Mouse (Mus musculus): ENCODE data around the gene Zfp260. TPM values are rescaled to one million over a fixed set of nuclear protein-coding genes. Genes with fewer than 3 reads are reported as not detected.

The Zfp260 gene
- polyA plus RNA-seq, 1 experiment, result 44.0 TPM

GRCm38 (mm10) chr7:30129900-30130299, 35.3 kb downstream of the Zfp260 start:
- no peak for DNase-seq (ENCODE audit: low read depth)
- TF ChIP-seq POLR2A (IDR thresholded peaks at IDR 0.05; ENCODE audit: borderline replicate concordance, extremely low read depth, insufficient read depth, insufficient read length, poor library complexity, severe bottlenecking) (no peak), CTCF (IDR thresholded peaks at IDR 0.05; ENCODE audit: borderline replicate concordance, extremely low read depth, insufficient read depth, insufficient read length) (no peak)

GRCm38 (mm10) chr7:30132396-30132795, 37.8 kb downstream of the Zfp260 start:
- DNase-seq (ENCODE audit: low read depth), result no peak
- TF ChIP-seq CTCF (IDR thresholded peaks at IDR 0.05; ENCODE audit: borderline replicate concordance, extremely low read depth, insufficient read depth, insufficient read length) (no peak), POLR2A (IDR thresholded peaks at IDR 0.05; ENCODE audit: borderline replicate concordance, extremely low read depth, insufficient read depth, insufficient read length, poor library complexity, severe bottlenecking) (no peak)

GRCm38 (mm10) chr7:30136826-30137225, 42.2 kb downstream of the Zfp260 start:
- DNase-seq (ENCODE audit: low read depth), result no peak
- TF ChIP-seq CTCF (IDR thresholded peaks at IDR 0.05; ENCODE audit: borderline replicate concordance, extremely low read depth, insufficient read depth, insufficient read length) (no peak), POLR2A (IDR thresholded peaks at IDR 0.05; ENCODE audit: borderline replicate concordance, extremely low read depth, insufficient read depth, insufficient read length, poor library complexity, severe bottlenecking) (no peak)

- DNase-seq (ENCODE audit: low read depth), result no peak
- TF ChIP-seq POLR2A (IDR thresholded peaks at IDR 0.05; ENCODE audit: borderline replicate concordance, extremely low read depth, insufficient read depth, insufficient read length, poor library complexity, severe bottlenecking), result no peak
- TF ChIP-seq CTCF (IDR thresholded peaks at IDR 0.05; ENCODE audit: borderline replicate concordance, extremely low read depth, insufficient read depth, insufficient read length), result no peak
Measured at GRCm38 (mm10) chr7:30143170-30143554, 48.6 kb downstream of the Zfp260 start.

GRCm38 (mm10) chr7:30143555-30144209, 49.1 kb downstream of the Zfp260 start:
- peak; percentile 13; the same call in 1 of the 2 replicates for TF ChIP-seq CTCF (IDR thresholded peaks at IDR 0.05; ENCODE audit: borderline replicate concordance, extremely low read depth, insufficient read depth, insufficient read length)
- TF ChIP-seq POLR2A (IDR thresholded peaks at IDR 0.05; ENCODE audit: borderline replicate concordance, extremely low read depth, insufficient read depth, insufficient read length, poor library complexity, severe bottlenecking), result peak; percentile 49; the same call in 1 of the 2 replicates
- peak; percentile 96 for DNase-seq (ENCODE audit: low read depth)

GRCm38 (mm10) chr7:30147011-30147410, 52.4 kb downstream of the Zfp260 start:
- DNase-seq (ENCODE audit: low read depth), result no peak
- TF ChIP-seq POLR2A (IDR thresholded peaks at IDR 0.05; ENCODE audit: borderline replicate concordance, extremely low read depth, insufficient read depth, insufficient read length, poor library complexity, severe bottlenecking) (no peak), CTCF (IDR thresholded peaks at IDR 0.05; ENCODE audit: borderline replicate concordance, extremely low read depth, insufficient read depth, insufficient read length) (no peak)

- TF ChIP-seq CTCF (IDR thresholded peaks at IDR 0.05; ENCODE audit: borderline replicate concordance, extremely low read depth, insufficient read depth, insufficient read length), result no peak
- TF ChIP-seq POLR2A (IDR thresholded peaks at IDR 0.05; ENCODE audit: borderline replicate concordance, extremely low read depth, insufficient read depth, insufficient read length, poor library complexity, severe bottlenecking), result no peak
- DNase-seq (ENCODE audit: low read depth), result no peak
Measured at GRCm38 (mm10) chr7:30154040-30154439, 59.5 kb downstream of the Zfp260 start.

GRCm38 (mm10) chr7:30155507-30155906, 60.9 kb downstream of the Zfp260 start:
- TF ChIP-seq POLR2A (IDR thresholded peaks at IDR 0.05; ENCODE audit: borderline replicate concordance, extremely low read depth, insufficient read depth, insufficient read length, poor library complexity, severe bottlenecking) (no peak), CTCF (IDR thresholded peaks at IDR 0.05; ENCODE audit: borderline replicate concordance, extremely low read depth, insufficient read depth, insufficient read length) (no peak)

More at GRCm38 (mm10) chr7:30155507-30155906, 60.9 kb downstream of the Zfp260 start:
- DNase-seq (ENCODE audit: low read depth), result no peak

Other genes with a start within 250 kb of the Zfp260 start
- gene Zfp940, start 241.1 kb upstream of the Zfp260 start, polyA plus RNA-seq (2012; rRNA removed), result 7.4 and 9.1 TPM in 2 replicates
- 15.0 and 17.3 TPM in 2 replicates for gene Zfp420, start 234.8 kb upstream of the Zfp260 start, polyA plus RNA-seq (2012; rRNA removed)
- 12.2 and 13.9 TPM in 2 replicates for gene Zfp27, start 188.2 kb upstream of the Zfp260 start, polyA plus RNA-seq (2012; rRNA removed)
- 17.5 and 18.2 TPM in 2 replicates for gene Zfp383, start 186.6 kb upstream of the Zfp260 start, polyA plus RNA-seq (2012; rRNA removed)
- gene Zfp74, start 140.7 kb upstream of the Zfp260 start, polyA plus RNA-seq (2012; rRNA removed), result 11.0 and 14.3 TPM in 2 replicates
- 6.4 and 7.2 TPM in 2 replicates for gene Zfp568, start 110.8 kb upstream of the Zfp260 start, polyA plus RNA-seq (2012; rRNA removed)
- gene Zfp14, start 43.4 kb upstream of the Zfp260 start, polyA plus RNA-seq (2012; rRNA removed), result 12.6 and 13.0 TPM in 2 replicates
- gene Zfp82, start 21.9 kb upstream of the Zfp260 start, polyA plus RNA-seq (2012; rRNA removed), result 3.2 and 4.9 TPM in 2 replicates
- gene Gm26920, start 4.4 kb upstream of the Zfp260 start, polyA plus RNA-seq (2012; rRNA removed), result 0.38 and 1.1 TPM in 2 replicates
- gene Zfp566, start 4.2 kb upstream of the Zfp260 start, polyA plus RNA-seq (2012; rRNA removed), result 9.2 and 10.5 TPM in 2 replicates
- 9.2 and 9.5 TPM in 2 replicates for gene Zfp382, start 27.2 kb downstream of the Zfp260 start, polyA plus RNA-seq (2012; rRNA removed)
- gene Zfp146, start 75.0 kb downstream of the Zfp260 start, polyA plus RNA-seq (2012; rRNA removed), result 73.1 and 78.5 TPM in 2 replicates
- 2.1 and 2.2 TPM in 2 replicates for gene Cox7a1, start 89.4 kb downstream of the Zfp260 start, polyA plus RNA-seq (2012; rRNA removed)
- gene Capns1, start 104.0 kb downstream of the Zfp260 start, polyA plus RNA-seq (2012; rRNA removed), result 298 and 304 TPM in 2 replicates
- 245 and 362 TPM in 2 replicates for gene Polr2i, start 137.2 kb downstream of the Zfp260 start, polyA plus RNA-seq (2012; rRNA removed)
- 177 and 180 TPM in 2 replicates for gene Tbcb, start 137.5 kb downstream of the Zfp260 start, polyA plus RNA-seq (2012; rRNA removed)
- gene Ovol3, start 140.9 kb downstream of the Zfp260 start, polyA plus RNA-seq (2012; rRNA removed), result 0.12 and 0.14 TPM in 2 replicates
- 0.11 and 0.12 TPM in 2 replicates for gene Thap8, start 185.3 kb downstream of the Zfp260 start, polyA plus RNA-seq (2012; rRNA removed)
- 15.2 and 26.2 TPM in 2 replicates for gene Wdr62, start 185.6 kb downstream of the Zfp260 start, polyA plus RNA-seq (2012; rRNA removed)
- gene Clip3, start 197.0 kb downstream of the Zfp260 start, polyA plus RNA-seq (2012; rRNA removed), result 233 and 314 TPM in 2 replicates
- gene Alkbh6, start 213.9 kb downstream of the Zfp260 start, polyA plus RNA-seq (2012; rRNA removed), result 131 and 198 TPM in 2 replicates
- gene Syne4, start 220.0 kb downstream of the Zfp260 start, polyA plus RNA-seq (2012; rRNA removed), result 28.5 and 36.3 TPM in 2 replicates
- gene E130208F15Rik, start 227.0 kb downstream of the Zfp260 start, polyA plus RNA-seq (2012; rRNA removed), result 0.36 and 0.37 TPM in 2 replicates
- 17.6 and 24.7 TPM in 2 replicates for gene Sdhaf1, start 229.1 kb downstream of the Zfp260 start, polyA plus RNA-seq (2012; rRNA removed)

All from brain, embryonic 14.5 days (tissue).